Mouse (Mus musculus) heart, adult 8-10 months (tissue): ENCODE results near the gene Cldn19. TPM values are rescaled to one million over a fixed set of nuclear protein-coding genes. Genes with fewer than 3 reads are reported as not detected.

Source experiments
- DNase-seq: peaks from one replicate; pipeline ENCODE4 v3.0.0; 2022; ENCODE audit warnings: low spot score
- total RNA-seq, 4 experiments: library from RNA; stranded (reverse); gene quantifications; 2 replicates each; pipeline ENCODE4 v1.2.4; 2022

The Cldn19 gene
- total RNA-seq: not detected

GRCm38 (mm10) chr4:119255351-119255750 lies at the start of gene Cldn19:
Gene Cldn19, plus strand, starts transcription at chr4:119255414.
- DNase-seq: no peak

DNA sequence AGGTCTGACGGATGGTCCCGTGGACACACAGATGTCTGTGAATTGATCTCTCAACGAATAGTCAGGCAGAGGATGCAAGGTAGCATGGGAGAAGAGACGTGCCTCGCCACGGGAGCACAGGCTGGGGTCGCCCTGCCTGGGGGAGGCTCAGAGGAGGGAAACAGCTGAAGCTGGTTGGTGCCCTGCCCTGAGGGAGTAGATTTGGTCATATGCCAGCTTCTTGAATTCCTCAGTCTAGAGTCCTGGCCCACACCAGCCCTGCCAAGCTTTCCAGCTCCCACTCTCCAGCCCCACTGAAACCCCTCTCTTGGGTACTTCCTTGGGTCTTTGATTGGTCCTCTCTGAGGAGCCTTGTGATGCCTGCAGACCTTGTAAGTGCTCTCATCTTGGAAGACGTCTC lies 38.5 kb upstream of the Cldn19 start:
- DNase-seq: no peak

GRCm38 (mm10) chr4:119218169-119218568 lies 37.0 kb upstream of the Cldn19 start, which contains the start of gene Tmem269:
Gene Tmem269, minus strand, starts transcription at chr4:119218217.
- DNase-seq: no peak

DNA sequence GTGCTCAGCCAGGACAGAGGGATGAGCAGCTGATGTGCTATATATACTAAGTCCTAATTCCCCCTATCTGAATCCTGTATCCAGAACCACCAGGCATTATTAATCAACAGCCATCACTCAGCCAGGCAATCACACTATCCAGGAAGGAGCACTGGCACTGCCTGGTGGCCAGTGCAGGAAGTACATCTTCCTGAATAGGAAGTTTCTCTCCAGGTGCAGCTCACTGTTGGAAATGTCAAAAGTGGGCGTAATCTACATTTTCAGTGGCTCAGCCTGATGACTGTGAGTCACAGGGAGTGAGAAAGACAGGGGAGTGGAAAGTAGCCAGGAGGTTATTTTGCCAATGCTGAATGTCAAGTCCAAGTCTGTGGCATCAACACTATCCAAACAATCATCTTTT lies 31.5 kb upstream of the Cldn19 start:
- DNase-seq: no peak

- DNase-seq: no peak
These were observed 30.7 kb upstream of the Cldn19 start for GRCm38 (mm10) chr4:119224534-119224933.

DNA sequence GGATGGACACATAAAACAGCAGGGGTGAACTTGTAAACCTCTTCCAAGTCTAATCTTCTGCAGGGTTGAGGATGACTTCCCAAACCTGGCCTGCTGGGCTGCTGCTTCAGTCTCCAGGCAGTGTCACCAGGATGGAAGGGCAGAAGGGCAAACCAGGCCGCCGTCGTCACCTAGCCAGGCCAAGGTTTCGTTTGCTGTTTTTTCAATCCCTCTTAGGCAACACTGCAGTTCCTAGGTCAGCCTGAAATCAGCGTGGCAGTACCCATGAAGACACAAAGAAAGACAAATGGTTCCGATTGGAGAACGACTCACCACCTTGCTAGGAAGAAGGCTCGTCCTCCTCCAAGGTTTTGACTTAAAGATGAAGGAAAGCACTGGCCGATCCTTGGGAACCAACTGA lies 29.5 kb upstream of the Cldn19 start:
- no peak for DNase-seq

- DNase-seq: no peak
These were observed 28.5 kb upstream of the Cldn19 start for GRCm38 (mm10) chr4:119226751-119227150.

- DNase-seq: peak; percentile 100
These were observed 22.6 kb upstream of the Cldn19 start, which contains the start of the genes AU022252 and P3h1 for GRCm38 (mm10) chr4:119232410-119233255. Gene AU022252, minus strand, starts transcription at chr4:119232712. Gene P3h1, plus strand, starts transcription at chr4:119232915.

DNA sequence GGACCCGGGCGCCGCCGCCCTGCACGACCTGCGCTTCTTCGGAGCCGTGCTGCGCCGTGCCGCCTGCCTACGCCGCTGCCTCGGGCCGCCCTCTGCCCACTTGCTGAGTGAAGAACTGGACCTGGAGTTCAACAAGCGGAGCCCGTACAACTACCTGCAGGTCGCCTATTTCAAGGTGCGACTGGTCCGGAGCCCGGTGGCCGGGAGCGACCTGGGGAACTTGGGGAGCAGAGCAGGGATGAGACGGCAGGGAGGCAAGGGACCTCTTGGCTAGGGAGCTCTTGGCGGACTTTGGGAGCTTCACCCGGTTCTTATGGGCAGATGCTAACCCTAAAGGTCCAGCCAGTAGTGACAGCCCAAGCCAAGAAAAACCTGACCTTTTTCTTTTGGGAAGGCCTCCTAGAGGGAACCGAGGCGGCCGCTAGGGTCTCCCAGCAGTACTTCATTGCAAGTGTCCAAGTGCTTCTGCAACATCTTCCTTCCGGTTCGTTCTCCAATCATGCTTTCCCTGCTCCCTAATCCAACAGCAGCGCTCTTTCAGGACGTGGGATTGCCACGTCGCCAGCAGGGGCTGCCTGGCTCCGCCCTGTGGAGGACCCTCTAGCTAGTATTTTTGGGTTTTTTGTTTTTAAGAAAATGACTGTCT lies 21.8 kb upstream of the Cldn19 start:
- DNase-seq: peak; percentile 58

GRCm38 (mm10) chr4:119234348-119234747 lies 20.9 kb upstream of the Cldn19 start:
- DNase-seq: no peak

DNA sequence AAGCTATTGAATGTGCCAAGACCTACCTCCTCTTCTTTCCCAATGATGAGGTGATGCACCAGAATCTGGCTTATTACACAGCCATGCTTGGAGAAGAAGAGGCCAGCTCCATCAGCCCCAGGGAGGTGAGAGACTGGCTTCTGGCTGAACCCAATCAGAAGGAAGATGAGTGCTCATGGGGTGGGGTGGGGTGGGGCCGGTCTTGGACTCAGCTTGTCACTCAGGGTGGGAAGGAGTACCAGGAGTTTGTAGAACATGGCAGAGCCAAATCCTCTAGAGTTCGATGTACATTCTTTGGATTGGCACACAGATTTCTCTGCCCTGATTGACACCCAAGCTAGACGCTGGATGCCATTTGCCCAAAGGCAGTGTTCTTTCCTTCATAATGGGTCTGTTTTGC lies 16.6 kb upstream of the Cldn19 start:
- no peak for DNase-seq

GRCm38 (mm10) chr4:119239181-119239682 lies 16.0 kb upstream of the Cldn19 start:
- DNase-seq: peak; percentile 62

GRCm38 (mm10) chr4:119241664-119242063 lies 13.6 kb upstream of the Cldn19 start:
- DNase-seq: no peak

- no peak for DNase-seq
These were observed 12.6 kb upstream of the Cldn19 start for GRCm38 (mm10) chr4:119242571-119242970.

GRCm38 (mm10) chr4:119244468-119245240 lies 10.6 kb upstream of the Cldn19 start:
- no peak for DNase-seq

DNA sequence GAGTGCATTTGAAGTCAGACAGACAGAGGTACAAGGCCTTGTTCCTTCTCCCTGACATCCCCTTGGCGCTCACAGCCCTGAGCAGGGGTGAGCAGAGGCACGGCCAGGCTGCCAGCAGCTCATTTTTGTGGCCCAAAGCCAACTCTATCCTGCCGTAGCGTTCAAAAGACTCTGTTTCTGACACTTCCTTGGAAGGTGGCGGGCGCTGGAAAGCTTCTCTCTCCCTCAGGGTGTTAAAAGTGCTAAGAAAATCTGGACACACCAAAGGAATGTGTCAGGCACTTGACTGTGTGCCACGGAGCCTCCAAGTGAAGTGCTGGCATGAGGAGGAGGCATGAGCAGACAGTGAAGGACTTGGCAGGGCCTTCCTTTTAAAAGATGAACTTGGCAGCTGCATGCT lies 9.7 kb upstream of the Cldn19 start:
- DNase-seq: no peak

GRCm38 (mm10) chr4:119245961-119246360 lies 9.3 kb upstream of the Cldn19 start:
- no peak for DNase-seq

DNA sequence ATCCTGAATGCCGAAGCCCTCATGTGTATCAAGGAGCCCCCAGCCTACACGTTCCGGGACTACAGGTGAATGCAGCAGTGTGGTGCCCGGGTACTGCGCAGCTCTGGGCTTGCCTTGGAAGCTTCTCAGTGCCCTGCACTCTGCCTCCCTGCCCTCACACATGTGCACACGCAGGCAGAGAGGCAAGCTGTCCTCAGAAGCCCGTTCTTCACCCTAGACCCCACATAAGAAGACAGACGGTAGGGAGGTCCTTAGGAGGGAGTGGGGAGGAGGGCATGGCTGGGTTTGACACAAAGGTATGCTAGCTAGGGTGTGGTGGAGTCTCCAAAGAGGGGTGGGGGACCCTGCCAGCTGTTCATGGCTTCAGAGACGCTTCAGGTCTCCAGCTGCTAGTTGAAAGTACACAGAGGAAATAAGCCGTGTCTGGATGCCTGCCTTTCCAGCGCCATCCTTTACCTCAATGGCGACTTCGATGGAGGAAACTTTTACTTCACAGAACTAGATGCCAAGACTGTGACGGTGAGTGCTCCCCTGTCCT lies 8.5 kb upstream of the Cldn19 start:
- DNase-seq: no peak

DNA sequence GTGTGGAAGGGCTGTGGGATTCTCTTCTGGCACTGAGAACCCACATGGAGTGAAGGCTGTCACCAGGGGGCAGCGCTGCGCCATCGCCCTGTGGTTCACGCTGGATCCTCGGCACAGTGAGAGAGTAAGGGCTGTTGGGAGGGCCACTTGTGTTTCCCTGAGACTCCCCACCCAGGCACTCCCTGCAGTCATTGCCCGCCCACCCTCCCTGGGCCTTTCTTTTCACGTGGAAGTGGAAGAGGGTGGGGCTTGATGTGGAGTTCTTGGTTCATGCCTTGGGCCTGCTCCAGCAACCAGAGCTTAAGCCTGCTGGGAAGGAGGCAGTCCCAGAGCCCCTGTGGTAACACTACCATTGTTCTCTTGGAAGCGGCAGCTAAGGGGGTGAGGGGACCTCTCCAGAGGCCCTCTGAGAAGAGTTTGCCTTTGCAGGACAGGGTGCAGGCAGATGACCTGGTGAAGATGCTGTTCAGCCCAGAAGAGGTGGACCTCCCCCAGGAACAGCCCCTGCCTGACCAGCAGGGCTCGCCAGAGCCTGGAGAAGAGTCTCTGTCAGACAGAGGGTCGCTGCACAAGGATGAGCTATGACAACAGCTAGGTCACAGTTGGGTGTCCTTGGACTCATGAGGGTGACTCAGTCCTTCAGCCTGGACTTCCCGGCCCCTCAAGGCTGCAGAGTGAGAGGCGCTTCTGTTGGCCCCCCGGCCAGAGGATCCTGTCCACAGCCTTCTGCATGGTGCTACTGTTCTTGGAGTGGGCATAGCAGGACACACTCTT lies 7.6 kb upstream of the Cldn19 start:
- peak; percentile 85 for DNase-seq

- DNase-seq: no peak
These were observed 6.7 kb upstream of the Cldn19 start for GRCm38 (mm10) chr4:119248407-119248965.
